Mouse (Mus musculus) G1E-ER4 (cell line): ENCODE measurements around the gene Zfp82. TPM values are rescaled to one million over a fixed set of nuclear protein-coding genes. Genes with fewer than 3 reads are reported as not detected.

Experiments
- GATA1 ChIP-seq: IDR thresholded peaks from one replicate; pipeline ENCODE4 v1.8.0; 2012; ENCODE audit warnings: low read length, inconsistent platforms
- polyA plus RNA-seq: library from polyadenylated mRNA; stranded (reverse); fragments of >175 nt; gene quantifications from 2 replicates; pipeline ENCODE4 v1.2.3, GENCODE M21; 2012

Zfp82 gene
- polyA plus RNA-seq, 1 experiment: 0.26 TPM

DNA sequence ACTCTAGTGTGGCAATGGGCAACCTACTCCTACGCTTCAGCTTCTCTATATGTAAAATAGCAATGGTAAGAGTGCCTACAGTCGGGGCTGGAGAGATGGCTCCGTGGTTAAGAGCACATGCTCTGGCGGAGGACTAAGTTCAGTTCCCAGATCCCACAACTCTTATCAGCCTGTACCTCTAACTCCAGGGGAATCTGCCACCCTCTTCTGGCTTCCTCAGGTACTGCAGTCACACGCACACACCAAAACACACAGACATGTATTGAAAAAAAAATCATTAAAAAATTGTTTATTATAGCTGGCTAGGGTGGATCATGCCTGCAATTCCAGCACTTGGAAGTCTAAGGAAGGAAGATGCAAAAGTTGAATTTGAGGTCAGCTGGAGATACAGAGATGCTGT is 10.2 kb downstream of the Zfp82 start:
- no peak for TF ChIP-seq GATA1

DNA sequence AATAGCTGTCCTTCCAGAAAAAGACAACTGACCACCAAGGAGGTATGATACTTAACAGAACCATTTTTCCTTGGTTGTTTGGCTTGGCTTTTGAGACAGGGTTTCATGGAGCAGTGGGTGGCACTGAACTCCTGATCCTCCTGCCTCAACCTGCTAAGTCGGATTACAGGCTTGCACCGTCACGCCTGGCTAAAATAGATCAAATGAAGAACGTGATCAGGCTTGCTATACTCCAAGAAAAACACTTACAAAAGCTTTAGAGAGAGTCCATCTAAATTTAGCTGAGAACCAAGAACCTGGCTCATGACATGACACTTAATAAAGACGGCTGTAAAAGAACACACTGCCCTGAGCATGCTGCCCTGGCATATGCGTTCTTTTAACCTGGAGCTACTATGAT is 12.4 kb downstream of the Zfp82 start:
- TF ChIP-seq GATA1: no peak

GRCm38 (mm10) chr7:30053591-30053990 is 19.1 kb downstream of the Zfp82 start:
- TF ChIP-seq GATA1: no peak

DNA sequence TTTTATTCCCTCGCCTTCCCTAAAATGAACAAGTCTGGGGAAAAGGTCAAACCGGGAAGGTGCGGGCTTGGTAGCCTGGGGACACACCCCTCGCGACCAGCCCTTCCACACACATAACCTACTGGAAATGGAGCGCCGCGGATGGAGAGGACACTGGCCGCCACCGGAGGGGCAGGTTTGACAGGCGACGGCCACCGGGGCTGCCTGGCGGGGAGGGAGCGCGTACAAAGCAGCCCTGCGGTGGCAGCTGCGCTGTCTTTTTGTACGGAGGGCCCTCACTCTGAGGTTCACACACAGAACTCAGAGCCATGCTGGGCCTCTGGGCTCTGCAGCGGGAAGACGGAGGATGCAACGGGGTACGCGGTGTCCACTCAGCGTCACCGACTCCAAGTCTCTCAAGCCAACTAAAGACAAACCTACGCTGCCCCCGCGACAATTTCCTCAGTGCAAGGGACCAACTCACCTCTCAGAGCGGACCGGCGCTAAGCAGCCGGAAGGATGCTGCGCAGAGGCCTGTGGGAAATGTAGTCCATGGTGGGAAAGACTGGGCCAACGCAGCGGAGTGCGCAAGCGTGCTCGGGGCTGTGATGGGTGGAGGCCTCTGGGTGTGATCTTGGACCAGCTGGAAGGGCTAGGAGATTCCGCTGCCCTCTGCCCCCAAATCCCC is 21.7 kb downstream of the Zfp82 start, which contains the start of gene Zfp14:
Gene Zfp14 (minus strand): TSS at position 499 of the 667 bp plus-strand sequence.
- TF ChIP-seq GATA1: no peak

- no peak for TF ChIP-seq GATA1
Observed at GRCm38 (mm10) chr7:30048126-30048525, 24.6 kb downstream of the Zfp82 start.

GRCm38 (mm10) chr7:30044354-30044753 is 28.3 kb downstream of the Zfp82 start:
- TF ChIP-seq GATA1: no peak

GRCm38 (mm10) chr7:30034331-30034730 is 38.4 kb downstream of the Zfp82 start:
- no peak for TF ChIP-seq GATA1

DNA sequence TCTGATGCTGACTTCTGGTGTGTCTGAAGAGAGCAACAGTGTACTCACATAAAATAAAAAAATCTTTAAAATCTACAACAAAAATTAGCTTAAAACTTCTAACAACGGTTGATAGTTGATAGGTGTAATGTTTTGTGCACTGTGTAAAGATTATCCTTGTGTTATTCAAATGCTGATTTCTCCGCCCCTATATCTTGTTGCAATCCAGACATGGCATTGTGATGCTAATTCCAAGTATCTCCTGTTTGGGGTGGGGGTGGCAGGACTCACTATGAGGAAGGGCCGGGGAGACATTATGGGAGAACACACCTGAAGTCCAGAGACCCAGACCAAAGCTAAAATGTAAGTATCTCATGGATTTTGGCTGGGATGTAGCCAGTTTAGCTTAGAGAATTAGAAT is 41.3 kb downstream of the Zfp82 start:
- TF ChIP-seq GATA1: no peak

DNA sequence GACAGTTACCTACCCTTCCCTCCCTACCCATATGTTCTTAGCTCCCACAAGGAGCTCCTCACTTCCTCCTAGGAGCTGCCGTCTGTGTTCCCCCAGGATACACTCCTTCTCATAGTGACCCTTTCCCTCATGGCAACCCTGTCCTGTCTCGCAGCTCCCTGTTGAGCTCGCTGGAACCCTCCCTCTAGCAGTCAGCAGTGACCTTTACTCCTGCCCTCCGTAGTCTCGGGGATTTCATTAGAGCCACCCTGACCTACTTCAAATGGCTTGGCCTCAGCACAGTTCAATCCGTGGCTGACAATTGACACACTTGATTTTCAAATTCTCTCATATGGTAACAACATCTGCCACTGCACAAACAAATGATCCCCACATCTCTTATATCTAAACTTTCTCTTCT is 42.0 kb downstream of the Zfp82 start:
- no peak for TF ChIP-seq GATA1

DNA sequence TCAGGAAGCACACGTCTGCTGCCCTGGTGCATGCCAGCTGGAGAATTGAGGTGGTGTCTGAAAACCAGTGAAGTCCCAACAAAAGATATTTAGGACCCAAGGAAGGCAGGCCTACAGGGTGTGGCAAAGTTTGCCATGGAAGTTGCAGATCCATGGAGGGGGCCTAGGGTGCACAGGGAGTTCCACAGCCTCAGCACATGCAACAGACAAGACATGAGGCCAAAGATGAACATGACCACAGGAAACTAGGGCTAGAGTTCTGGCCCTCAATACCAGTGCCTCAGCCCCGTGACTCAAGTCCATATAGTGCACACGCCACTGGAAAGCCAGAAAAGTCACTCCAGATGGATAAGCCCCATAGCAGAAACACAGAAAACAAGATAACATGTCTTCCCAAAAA is 44.1 kb downstream of the Zfp82 start:
- TF ChIP-seq GATA1: no peak

- no peak for TF ChIP-seq GATA1
Observed at GRCm38 (mm10) chr7:30027331-30027730, 45.4 kb downstream of the Zfp82 start.

- TF ChIP-seq GATA1: no peak
Observed at GRCm38 (mm10) chr7:30025358-30025757, 47.3 kb downstream of the Zfp82 start.

GRCm38 (mm10) chr7:30023800-30024199 is 48.9 kb downstream of the Zfp82 start:
- TF ChIP-seq GATA1: no peak

GRCm38 (mm10) chr7:30023324-30023723 is 49.4 kb downstream of the Zfp82 start:
- TF ChIP-seq GATA1: no peak

GRCm38 (mm10) chr7:30019543-30019942 is 53.2 kb downstream of the Zfp82 start:
- TF ChIP-seq GATA1: no peak

- TF ChIP-seq GATA1: no peak
Observed at GRCm38 (mm10) chr7:30017226-30017625, 55.5 kb downstream of the Zfp82 start.

GRCm38 (mm10) chr7:30012956-30013363 is 59.7 kb downstream of the Zfp82 start:
- no peak for TF ChIP-seq GATA1

- no peak for TF ChIP-seq GATA1
Observed at GRCm38 (mm10) chr7:30010551-30011195, 62.0 kb downstream of the Zfp82 start.
